Mouse (Mus musculus): ENCODE measurements at regions not wholly inside any gene's neighbourhood (a gene's known extent, or its start where the extent isn't known, plus 50 kb on each side); places are given as distances from the start of the nearest gene placed in this dataset.

DNA sequence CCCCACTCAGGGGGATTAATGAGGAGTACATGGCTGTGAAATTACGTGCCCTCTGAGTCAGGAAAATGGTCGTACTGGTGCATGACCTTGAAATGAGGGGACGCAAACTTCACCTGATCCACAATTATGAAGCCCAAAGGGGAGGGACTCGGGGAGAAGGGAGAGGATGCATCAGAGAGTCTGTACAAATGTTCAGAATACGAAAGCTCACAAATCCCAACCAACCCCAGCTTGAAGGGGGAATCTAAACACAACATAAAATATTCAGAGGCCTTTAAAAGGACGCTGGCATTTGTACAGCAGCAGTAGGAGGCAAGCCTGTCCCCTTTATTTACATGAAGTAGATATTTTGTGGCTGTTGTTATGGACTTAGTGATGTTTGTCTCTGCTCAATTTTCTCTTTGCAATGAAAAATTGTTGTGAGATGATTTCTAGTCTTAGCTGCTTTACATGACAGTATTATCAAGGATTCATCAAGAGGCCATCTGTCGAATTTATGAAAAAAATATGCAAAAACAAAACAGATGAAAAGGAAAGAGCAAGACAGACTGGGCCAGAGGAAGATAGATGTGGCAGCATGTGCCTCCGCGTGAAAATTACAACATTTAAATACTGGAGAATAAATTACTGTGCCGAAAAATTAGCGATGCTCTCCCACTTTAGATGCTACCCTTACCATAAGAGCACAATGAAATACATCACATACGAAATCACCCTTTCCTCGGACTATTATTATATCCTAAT, 695.3 kb downstream of the 1700064H15Rik start:
- ATAC-seq (ENCODE audit: low FRiP score) = no peak

DNA sequence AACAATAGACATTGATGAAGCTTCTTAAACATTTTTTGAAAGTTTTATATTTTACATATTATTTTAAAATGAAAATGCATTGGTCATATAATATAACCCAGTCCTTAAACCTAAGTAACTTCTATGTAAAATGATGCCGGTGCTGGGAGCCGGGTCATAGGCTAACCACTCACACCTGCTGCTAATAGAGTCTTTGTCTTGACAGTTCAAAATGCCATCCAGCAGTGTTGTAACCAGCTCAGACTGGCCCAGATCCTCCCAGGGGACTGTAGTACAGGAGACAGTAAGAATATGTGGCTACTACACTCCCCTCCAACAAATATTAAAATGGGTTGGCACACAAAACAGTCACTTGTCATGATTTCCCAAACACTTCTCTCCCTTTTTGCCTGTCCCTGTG, 693.6 kb downstream of the 1700064H15Rik start:
- WGBS = 79% methylated on average over 2 of the region's 2 CpGs
- no peaks in the 10 kb centered on the region for H3K9me3 ChIP-seq

More for the DNA sequence above, 695.3 kb downstream of the 1700064H15Rik start:
- no peaks in the 10 kb centered on the region; the same call in 1 of the 2 replicates for H3K4me1 ChIP-seq
- no peaks in the 10 kb centered on the region for H3K27me3 ChIP-seq
- H3K9ac ChIP-seq = no peak overlapping the region
- H3K9me3 ChIP-seq = no peaks in the 10 kb centered on the region
- H3K4me3 ChIP-seq (replicated peaks) = no peak overlapping the region
- H3K27ac ChIP-seq = no peak overlapping the region
- 72% methylated on average over 13 of the region's 13 CpGs for WGBS
- H3K36me3 ChIP-seq (replicated peaks) = no peaks in the 10 kb centered on the region
- no peak overlapping the region for H3K4me2 ChIP-seq

DNA sequence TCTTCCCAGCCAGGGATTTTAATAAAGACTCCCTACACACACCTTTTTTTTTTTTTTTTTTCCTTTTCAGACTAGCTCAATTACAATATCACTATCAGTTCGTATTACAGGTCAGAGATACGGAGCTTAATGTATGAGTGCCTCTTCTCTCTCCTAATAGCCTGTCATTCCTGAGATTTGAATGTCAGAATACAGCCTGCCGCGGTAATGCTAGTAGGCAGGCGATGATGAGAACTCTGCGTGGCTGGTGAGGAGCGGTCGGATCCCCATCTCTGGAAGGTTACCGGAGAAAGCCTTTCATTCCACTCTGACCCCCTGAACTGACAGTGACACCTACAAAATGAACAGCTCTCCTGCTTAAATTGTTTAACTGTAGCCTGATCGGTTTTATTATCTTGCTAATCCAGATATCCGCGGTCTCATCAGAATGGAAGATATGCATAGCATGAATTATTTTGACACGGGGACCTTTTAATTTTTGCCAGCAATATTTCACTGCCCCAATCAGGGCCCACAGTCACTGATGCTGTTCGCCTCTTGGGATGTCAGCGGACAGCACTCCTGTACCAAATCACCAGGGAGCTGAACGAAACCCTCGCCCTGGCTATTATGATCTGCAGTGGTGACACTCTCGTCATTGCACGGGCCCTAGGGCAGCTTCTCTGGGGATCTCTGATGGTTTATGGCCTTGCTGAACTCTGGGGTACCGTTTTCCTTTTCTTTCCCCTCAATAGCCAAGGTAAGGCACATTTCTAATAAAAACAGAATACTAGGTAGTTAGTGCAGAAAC, 690.9 kb downstream of the 1700064H15Rik start:
- ATAC-seq (ENCODE audit: low FRiP score) = no peak
- Histone ChIP-seq H3K27ac (no peak overlapping the region), H3K4me1 (no peaks in the 10 kb centered on the region; the same call in 1 of the 2 replicates), H3K4me2 (no peak overlapping the region), H3K36me3 (replicated peaks) (no peaks in the 10 kb centered on the region), H3K27me3 (no peaks in the 10 kb centered on the region), H3K9me3 (no peaks in the 10 kb centered on the region), H3K4me3 (replicated peaks) (no peak overlapping the region), H3K9ac (no peak overlapping the region)
- WGBS = 81% methylated on average over 20 of the region's 20 CpGs

More for the DNA sequence above, 693.6 kb downstream of the 1700064H15Rik start:
- Histone ChIP-seq H3K27ac (no peak overlapping the region), H3K9ac (no peak overlapping the region), H3K27me3 (no peaks in the 10 kb centered on the region), H3K4me3 (replicated peaks) (no peak overlapping the region), H3K4me1 (no peaks in the 10 kb centered on the region; the same call in 1 of the 2 replicates), H3K36me3 (replicated peaks) (no peaks in the 10 kb centered on the region), H3K4me2 (no peak overlapping the region)
- no peak for ATAC-seq (ENCODE audit: low FRiP score)

DNA sequence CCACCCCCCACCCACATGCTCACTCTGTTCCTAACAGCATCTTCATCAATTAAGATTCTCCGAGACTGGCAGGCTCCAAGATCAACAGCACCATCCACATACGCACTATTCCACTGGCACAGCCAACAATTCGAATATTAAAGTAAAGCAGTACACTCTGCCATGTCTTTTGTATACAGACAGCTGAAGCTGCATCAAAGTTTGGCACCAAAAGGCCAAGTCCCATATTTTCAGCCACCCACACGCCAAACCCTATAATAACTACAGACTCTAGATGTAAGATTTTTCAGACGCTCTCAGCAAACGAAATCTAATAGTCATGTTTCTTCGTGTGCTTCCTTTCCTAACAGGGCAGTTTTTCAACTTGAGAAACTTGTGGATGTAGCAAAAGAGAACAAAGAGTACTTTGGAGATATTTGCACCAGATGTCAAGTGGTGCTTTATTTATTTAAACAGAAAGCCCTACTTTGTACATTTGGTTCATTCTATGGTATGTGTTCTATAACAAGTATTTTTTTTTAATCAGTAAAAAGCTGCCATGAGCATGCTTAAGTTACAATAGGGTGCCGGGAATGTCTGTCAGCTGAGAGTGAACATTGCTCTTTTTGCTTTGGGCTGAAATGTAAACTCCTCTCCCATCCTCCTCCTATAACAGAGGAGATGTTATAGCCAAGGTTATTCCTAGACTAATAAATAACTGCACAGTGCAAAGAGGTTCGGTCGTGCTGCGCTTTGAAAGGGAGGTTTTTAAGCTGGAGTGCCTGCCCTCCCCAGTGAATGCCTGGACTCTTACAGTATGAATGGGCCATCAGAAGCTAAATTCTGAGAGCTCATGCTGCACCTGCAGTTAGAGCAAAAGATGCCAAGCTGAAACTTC, 686.9 kb downstream of the 1700064H15Rik start:
- Histone ChIP-seq H3K4me2 (no peak overlapping the region), H3K27me3 (no peaks in the 10 kb centered on the region), H3K4me1 (no peaks in the 10 kb centered on the region), H3K9ac (no peak overlapping the region), H3K36me3 (replicated peaks) (no peaks in the 10 kb centered on the region), H3K4me3 (replicated peaks) (no peak overlapping the region), H3K27ac (no peak overlapping the region), H3K9me3 (no peaks in the 10 kb centered on the region)
- no peak for ATAC-seq (ENCODE audit: low FRiP score)
- WGBS = 78% methylated on average over 11 of the region's 11 CpGs

DNA sequence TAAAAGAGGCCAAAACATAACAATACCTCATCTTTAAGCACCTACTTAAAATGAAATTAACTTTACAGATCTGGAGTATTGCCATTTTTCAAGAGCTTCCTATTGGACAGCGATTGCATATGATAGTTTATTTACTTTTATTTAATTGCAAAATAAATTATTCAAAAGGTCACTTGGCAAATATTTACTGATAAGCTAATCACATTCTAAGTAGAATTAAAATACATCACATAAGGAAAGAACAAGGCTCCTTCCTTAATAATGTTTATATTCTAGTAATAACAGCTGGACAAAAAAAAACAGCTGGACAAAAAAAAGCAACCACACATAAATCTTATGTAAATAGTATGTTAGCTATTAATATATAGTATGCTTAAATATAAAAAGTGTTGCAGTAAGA, 668.1 kb downstream of the 1700064H15Rik start:
- no peak overlapping the region for H3K4me3 ChIP-seq (replicated peaks)
- ATAC-seq (ENCODE audit: low FRiP score) = no peak
- no peaks in the 10 kb centered on the region for H3K4me1 ChIP-seq
- no peaks in the 10 kb centered on the region for H3K27me3 ChIP-seq
- WGBS = 90% methylated on average over 1 of the region's 1 CpGs
- H3K4me2 ChIP-seq = no peak overlapping the region
- no peaks in the 10 kb centered on the region for H3K36me3 ChIP-seq (replicated peaks)
- no peak overlapping the region for H3K9ac ChIP-seq
- H3K9me3 ChIP-seq = no peaks in the 10 kb centered on the region
- H3K27ac ChIP-seq = no peak overlapping the region

DNA sequence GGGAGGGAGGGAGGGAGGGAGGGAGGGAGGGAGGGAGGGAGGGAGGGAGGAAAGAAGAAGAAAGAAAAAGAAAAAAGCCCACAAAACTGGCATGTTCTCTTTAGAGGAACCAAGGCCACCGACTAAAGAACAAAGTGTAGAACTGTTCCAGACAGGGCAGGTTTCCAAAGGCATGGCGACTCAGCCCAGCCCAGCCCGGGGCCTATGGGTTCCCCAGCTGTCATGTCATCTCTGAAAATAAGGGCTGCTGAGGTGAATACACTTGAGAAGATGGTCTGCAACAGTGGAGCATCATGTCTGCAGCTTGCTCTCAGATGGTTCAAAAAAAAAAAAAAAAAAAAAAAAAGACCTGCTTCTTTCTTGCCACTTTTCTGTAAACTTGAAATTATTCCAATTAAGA, 639.8 kb downstream of the 1700064H15Rik start:
- Histone ChIP-seq H3K27ac (no peak overlapping the region), H3K36me3 (replicated peaks) (no peaks in the 10 kb centered on the region), H3K4me1 (no peaks in the 10 kb centered on the region; the same call in 1 of the 2 replicates), H3K27me3 (no peaks in the 10 kb centered on the region), H3K9me3 (no peaks in the 10 kb centered on the region), H3K4me2 (no peak overlapping the region), H3K9ac (no peak overlapping the region), H3K4me3 (replicated peaks) (no peak overlapping the region)
- no peak for ATAC-seq (ENCODE audit: low FRiP score)
- WGBS = 88% methylated on average over 3 of the region's 3 CpGs

DNA sequence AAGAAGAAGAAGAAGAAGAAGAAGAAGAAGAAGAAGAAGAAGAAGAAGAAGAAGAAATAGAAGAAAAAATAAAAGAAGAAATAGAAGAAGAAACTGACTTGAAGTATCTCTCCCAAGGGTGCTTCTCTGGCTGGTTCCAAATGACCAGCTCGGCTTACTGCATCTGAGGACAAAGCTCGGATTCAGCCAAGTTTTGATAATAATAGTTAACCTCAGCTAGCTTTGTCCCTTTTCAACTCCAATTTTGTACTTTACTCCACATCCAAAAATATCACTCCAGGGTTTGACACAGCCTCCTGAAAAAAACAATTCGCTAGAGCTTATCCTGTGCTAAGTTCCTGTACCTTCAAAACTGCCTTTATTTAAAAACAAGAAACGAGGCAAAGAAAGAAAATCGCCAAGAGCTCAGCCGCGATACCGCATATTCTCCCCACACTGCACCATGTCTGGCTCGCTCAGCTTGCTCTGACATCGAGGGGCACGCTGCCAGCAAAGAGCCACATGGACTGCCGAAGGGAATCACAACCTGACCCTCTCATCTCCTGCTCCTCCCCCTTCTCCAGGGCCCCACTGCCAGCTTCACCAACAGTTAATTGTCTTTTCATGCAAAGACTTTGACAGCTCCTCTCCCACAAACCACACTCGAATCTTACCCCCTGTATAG, 638.8 kb downstream of the 1700064H15Rik start:
- WGBS = 60% methylated on average over 13 of the region's 13 CpGs
- Histone ChIP-seq H3K4me3 (replicated peaks) (no peak overlapping the region), H3K9me3 (no peaks in the 10 kb centered on the region), H3K4me1 (no peaks in the 10 kb centered on the region; the same call in 1 of the 2 replicates), H3K27ac (no peak overlapping the region), H3K4me2 (no peak overlapping the region), H3K27me3 (no peaks in the 10 kb centered on the region), H3K9ac (no peak overlapping the region), H3K36me3 (replicated peaks) (no peaks in the 10 kb centered on the region)
- ATAC-seq (ENCODE audit: low FRiP score) = peak; percentile 63; the same call in 1 of the 2 replicates

DNA sequence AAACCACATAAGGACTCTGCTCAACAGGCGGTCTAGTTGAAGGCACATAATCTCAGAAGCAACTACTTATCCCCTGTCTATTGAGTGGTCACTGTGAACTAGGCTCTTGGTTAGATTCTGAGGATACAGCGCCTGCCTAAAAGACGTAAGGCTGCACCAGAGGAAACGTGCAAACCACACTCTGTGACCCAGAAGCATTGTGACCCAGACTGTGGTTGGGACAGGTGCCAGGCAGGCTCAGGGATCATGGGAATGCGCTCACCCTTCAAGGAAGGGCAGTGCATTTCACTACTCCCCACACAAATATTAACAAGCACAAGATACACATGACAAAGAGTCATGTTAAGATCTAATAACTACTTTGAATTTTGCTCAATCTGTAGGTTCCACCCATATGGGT, 628.3 kb downstream of the 1700064H15Rik start:
- 87% methylated on average over 5 of the region's 5 CpGs for WGBS
- ATAC-seq (ENCODE audit: low FRiP score) = no peak
- H3K27me3 ChIP-seq = no peaks in the 10 kb centered on the region

DNA sequence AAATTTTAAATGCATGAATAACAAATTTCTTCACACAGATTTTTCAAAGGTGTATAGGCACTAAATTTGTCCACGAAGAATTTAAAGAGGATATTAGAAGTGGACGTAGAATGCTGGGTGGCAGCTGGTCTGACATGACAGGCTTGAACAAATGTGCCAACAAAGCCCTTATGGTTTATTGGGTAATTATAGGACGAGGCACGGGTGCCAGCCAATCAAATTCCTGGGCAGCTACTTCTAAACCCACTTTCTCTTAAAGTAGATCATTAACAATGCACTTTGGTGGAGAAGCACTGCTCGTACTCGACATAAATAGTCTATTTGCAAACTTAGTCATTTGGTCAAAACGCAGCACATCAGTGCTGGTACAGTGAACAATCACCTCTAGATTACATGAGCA, 626.4 kb downstream of the 1700064H15Rik start:
- no peaks in the 10 kb centered on the region for H3K27me3 ChIP-seq
- WGBS = 71% methylated on average over 7 of the region's 7 CpGs
- no peak overlapping the region for H3K27ac ChIP-seq
- no peaks in the 10 kb centered on the region for H3K9me3 ChIP-seq
- ATAC-seq (ENCODE audit: low FRiP score) = no peak
- no peak overlapping the region for H3K9ac ChIP-seq
- no peaks in the 10 kb centered on the region for H3K4me1 ChIP-seq
- H3K36me3 ChIP-seq (replicated peaks) = no peaks in the 10 kb centered on the region
- H3K4me3 ChIP-seq (replicated peaks) = no peak overlapping the region
- H3K4me2 ChIP-seq = no peak overlapping the region

More for the DNA sequence above, 628.3 kb downstream of the 1700064H15Rik start:
- Histone ChIP-seq H3K9ac (no peak overlapping the region), H3K27ac (no peak overlapping the region), H3K36me3 (replicated peaks) (no peaks in the 10 kb centered on the region), H3K4me3 (replicated peaks) (no peak overlapping the region), H3K4me2 (no peak overlapping the region), H3K4me1 (no peaks in the 10 kb centered on the region), H3K9me3 (no peaks in the 10 kb centered on the region)

DNA sequence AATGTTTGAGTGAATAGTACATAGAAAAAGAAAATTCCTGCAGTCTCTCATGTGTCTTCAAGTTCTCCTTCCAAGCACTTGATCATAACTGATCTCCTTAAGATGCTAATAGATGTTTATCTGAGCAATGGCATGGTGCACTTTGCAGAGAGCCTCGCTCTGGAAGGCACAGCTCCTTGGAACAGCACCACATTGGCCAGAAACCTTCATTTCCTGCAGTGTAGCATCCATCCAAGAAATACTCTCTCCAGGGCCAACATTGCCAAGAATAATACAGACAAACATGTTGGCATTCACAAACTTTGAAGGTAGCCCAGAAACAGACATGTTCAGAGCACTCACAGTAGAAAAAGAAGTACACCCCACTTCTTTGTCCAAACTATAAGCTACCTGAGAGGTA, 623.7 kb downstream of the 1700064H15Rik start:
- Histone ChIP-seq H3K9ac (no peak overlapping the region), H3K9me3 (no peaks in the 10 kb centered on the region), H3K4me1 (no peaks in the 10 kb centered on the region), H3K4me2 (no peak overlapping the region), H3K4me3 (replicated peaks) (no peak overlapping the region), H3K27ac (no peak overlapping the region), H3K36me3 (replicated peaks) (no peaks in the 10 kb centered on the region), H3K27me3 (no peaks in the 10 kb centered on the region)
- WGBS = 82% methylated on average over 1 of the region's 1 CpGs
- ATAC-seq (ENCODE audit: low FRiP score) = no peak

DNA sequence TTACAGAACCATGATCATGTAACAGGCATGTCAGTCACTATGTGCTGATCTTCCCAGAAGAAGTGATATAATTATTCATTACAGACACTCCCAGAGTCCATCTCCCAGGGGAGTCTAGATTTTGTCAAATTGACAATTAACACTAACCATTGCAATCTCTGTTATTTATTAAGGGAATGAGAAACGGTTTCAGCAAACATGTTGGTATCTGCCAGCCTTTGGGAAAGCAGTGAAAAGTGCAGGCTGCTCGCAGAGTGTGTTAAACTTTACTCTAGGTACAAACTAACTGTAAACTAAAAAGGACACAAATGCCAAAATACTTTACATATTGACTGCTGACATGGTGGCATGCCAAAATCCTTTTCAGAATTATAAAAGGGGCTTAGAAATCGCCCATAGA, 583.9 kb downstream of the 1700064H15Rik start:
- H3K27ac ChIP-seq = no peak overlapping the region
- ATAC-seq (ENCODE audit: low FRiP score) = no peak
- 70% methylated on average over 3 of the region's 3 CpGs for whole genome bisulfite sequencing
- H3K4me3 ChIP-seq (replicated peaks) = no peak overlapping the region
- H3K4me1 ChIP-seq = no peaks in the 10 kb centered on the region
- H3K9me3 ChIP-seq = no peaks in the 10 kb centered on the region
- H3K27me3 ChIP-seq = no peaks in the 10 kb centered on the region
- no peak overlapping the region for H3K4me2 ChIP-seq
- H3K9ac ChIP-seq = no peak overlapping the region
- no peaks in the 10 kb centered on the region for H3K36me3 ChIP-seq (replicated peaks)

DNA sequence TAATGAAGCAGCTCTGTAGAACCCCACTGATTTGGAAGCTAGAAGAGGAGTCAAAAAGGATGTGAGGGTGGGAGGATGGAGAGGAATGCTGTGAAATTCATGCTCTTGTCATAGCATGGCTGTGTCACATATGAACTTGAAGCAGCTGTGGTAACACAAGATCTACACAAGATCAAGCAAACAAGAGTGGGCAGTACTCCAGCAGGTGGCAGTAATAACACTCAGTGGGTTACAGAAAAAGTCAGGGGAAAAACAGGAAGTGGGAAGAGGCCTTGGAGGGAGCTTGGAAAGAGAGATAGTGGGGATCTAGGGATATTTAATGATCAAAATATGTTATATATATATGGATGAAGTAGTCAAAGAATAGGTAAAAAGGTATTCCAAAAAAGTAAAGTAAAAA, 582.5 kb downstream of the 1700064H15Rik start:
- H3K36me3 ChIP-seq (replicated peaks) = no peaks in the 10 kb centered on the region
- no peak overlapping the region for H3K4me2 ChIP-seq
- H3K27me3 ChIP-seq = no peaks in the 10 kb centered on the region
- no peaks in the 10 kb centered on the region for H3K9me3 ChIP-seq
- no peak overlapping the region for H3K4me3 ChIP-seq (replicated peaks)
- no peak overlapping the region for H3K9ac ChIP-seq
- no peak overlapping the region for H3K27ac ChIP-seq
- no peak for ATAC-seq (ENCODE audit: low FRiP score)
- no peaks in the 10 kb centered on the region for H3K4me1 ChIP-seq
